Mouse (Mus musculus): Measurements from ENCODE around the gene Vps72. TPM values are rescaled to one million over a fixed set of nuclear protein-coding genes. Genes with fewer than 3 reads are reported as not detected.

The Vps72 gene
- polyA plus RNA-seq, 1 experiment from 2014 or later: 235 TPM

DNA sequence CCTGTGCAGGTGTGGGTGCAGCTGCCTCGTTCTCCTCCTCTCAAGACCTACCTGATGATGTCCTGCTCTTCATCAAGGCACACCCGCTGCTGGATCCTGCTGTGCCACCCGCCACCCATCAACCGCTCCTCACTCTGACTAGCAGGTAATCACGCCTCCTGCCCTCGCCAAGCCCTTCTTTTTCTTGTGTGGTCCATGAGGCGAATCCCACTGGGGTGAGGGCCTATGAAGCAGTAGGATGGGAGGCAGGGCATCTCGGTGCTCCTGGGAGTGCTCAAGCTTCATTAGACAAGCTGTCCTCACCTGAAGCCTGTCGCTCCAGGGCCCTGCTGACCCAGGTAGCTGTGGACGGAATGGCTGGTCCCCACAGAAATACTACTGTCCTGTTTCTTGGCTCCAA is 59.2 kb downstream of the Vps72 start:
- Histone ChIP-seq H3K36me3 (ENCODE audit: control insufficient read depth, insufficient read depth, low read length) (peaks cover 90% of the 10 kb centered on the region), H3K27ac (ENCODE audit: low read depth, low read length) (no peak overlapping the region), H3K9ac (ENCODE audit: low read length) (no peak overlapping the region), H3K27me3 (replicated peaks; ENCODE audit: control insufficient read depth, insufficient read depth, low read length) (peaks cover 42% of the 10 kb centered on the region), H3K4me2 (ENCODE audit: low read length) (no peak overlapping the region), H3K9me3 (replicated peaks; ENCODE audit: control insufficient read depth, low read length) (no peaks in the 10 kb centered on the region), H3K4me3 (ENCODE audit: low read depth, low read length) (no peak overlapping the region), H3K4me1 (ENCODE audit: control insufficient read depth, insufficient read depth, low read length) (peaks cover 7% of the 10 kb centered on the region; the same call in 1 of the 2 replicates)
- DNase-seq (ENCODE audit: low spot score) (no peak), ATAC-seq (no peak)
- WGBS: 84% methylated on average over 10 of the region's 10 CpGs

DNA sequence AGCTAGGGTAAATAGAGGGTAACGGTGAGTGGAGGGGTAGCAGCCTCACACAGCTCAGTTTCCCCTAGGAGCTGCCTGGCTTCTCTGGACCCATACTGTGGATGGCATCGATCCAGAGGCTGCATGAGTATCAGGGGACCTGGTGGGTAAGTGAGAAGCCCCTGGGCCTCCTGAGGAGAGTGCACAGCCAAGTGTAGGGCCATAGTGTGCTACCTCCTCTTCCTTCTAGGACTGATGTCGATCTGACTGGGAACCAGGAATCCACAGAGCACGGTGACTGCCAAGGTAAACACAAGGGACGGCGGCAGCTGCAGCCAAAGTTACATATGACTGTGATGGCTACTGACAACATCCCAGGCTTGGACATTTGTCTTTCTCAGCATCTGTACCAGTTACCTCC is 60.3 kb downstream of the Vps72 start:
- WGBS: 91% methylated on average over 6 of the region's 6 CpGs
- no peak for ATAC-seq

More for the DNA sequence above, 60.3 kb downstream of the Vps72 start:
- no peak overlapping the region for H3K9ac ChIP-seq (ENCODE audit: low read length)
- DNase-seq (ENCODE audit: low spot score): no peak
- H3K36me3 ChIP-seq (ENCODE audit: control insufficient read depth, insufficient read depth, low read length): peaks cover 79% of the 10 kb centered on the region
- H3K4me3 ChIP-seq (ENCODE audit: low read depth, low read length): no peak overlapping the region
- H3K27me3 ChIP-seq (replicated peaks; ENCODE audit: control insufficient read depth, insufficient read depth, low read length): peaks cover 42% of the 10 kb centered on the region
- peaks cover 7% of the 10 kb centered on the region; the same call in 1 of the 2 replicates for H3K4me1 ChIP-seq (ENCODE audit: control insufficient read depth, insufficient read depth, low read length)
- no peaks in the 10 kb centered on the region for H3K9me3 ChIP-seq (replicated peaks; ENCODE audit: control insufficient read depth, low read length)
- H3K4me2 ChIP-seq (ENCODE audit: low read length): no peak overlapping the region
- no peak overlapping the region for H3K27ac ChIP-seq (ENCODE audit: low read depth, low read length)

Small RNA genes lying within 50 kb of the gene (microRNA-seq; reads per million reads assigned to microRNA genes)
- not detected for gene Mir8099-1

Other genes with a start within 250 kb of the Vps72 start
- gene Psmb4, start 224.1 kb upstream of the Vps72 start, polyA plus RNA-seq (2014; fragmentation: Nextera tagmentation; extraction: Ambion mirVana): 438 and 518 TPM in 2 replicates
- 10.0 TPM in 2 replicates for gene Selenbp1, start 178.0 kb upstream of the Vps72 start, polyA plus RNA-seq (2014; fragmentation: Nextera tagmentation; extraction: Ambion mirVana)
- gene Rfx5, start 156.9 kb upstream of the Vps72 start, polyA plus RNA-seq (2014; fragmentation: Nextera tagmentation; extraction: Ambion mirVana): 5.6 and 5.9 TPM in 2 replicates
- gene Pi4kb, start 136.3 kb upstream of the Vps72 start, polyA plus RNA-seq (2014; fragmentation: Nextera tagmentation; extraction: Ambion mirVana): 28.8 and 31.0 TPM in 2 replicates
- gene Zfp687, start 95.6 kb upstream of the Vps72 start, polyA plus RNA-seq (2014; fragmentation: Nextera tagmentation; extraction: Ambion mirVana): 16.4 and 21.8 TPM in 2 replicates
- gene Psmd4, start 68.4 kb upstream of the Vps72 start, polyA plus RNA-seq (2014; fragmentation: Nextera tagmentation; extraction: Ambion mirVana): 293 and 334 TPM in 2 replicates
- 14.2 and 16.4 TPM in 2 replicates for gene Pip5k1a, start 4.1 kb upstream of the Vps72 start, polyA plus RNA-seq (2014; fragmentation: Nextera tagmentation; extraction: Ambion mirVana)
- gene Tmod4, start 13.5 kb downstream of the Vps72 start, polyA plus RNA-seq (2014; fragmentation: Nextera tagmentation; extraction: Ambion mirVana): 0.55 and 0.83 TPM in 2 replicates
- gene Scnm1, start 23.0 kb downstream of the Vps72 start, polyA plus RNA-seq (2014; fragmentation: Nextera tagmentation; extraction: Ambion mirVana): 99.6 and 107 TPM in 2 replicates
- gene Lysmd1, start 23.1 kb downstream of the Vps72 start, polyA plus RNA-seq (2014; fragmentation: Nextera tagmentation; extraction: Ambion mirVana): 31.4 and 31.8 TPM in 2 replicates
- 2.6 and 2.9 TPM in 2 replicates for gene Tnfaip8l2, start 31.3 kb downstream of the Vps72 start, polyA plus RNA-seq (2014; fragmentation: Nextera tagmentation; extraction: Ambion mirVana)
- gene Sema6c, start 49.4 kb downstream of the Vps72 start, polyA plus RNA-seq (2014; fragmentation: Nextera tagmentation; extraction: Ambion mirVana): 22.8 and 25.2 TPM in 2 replicates
- 4.0 and 4.3 TPM in 2 replicates for gene Gabpb2, start 106.9 kb downstream of the Vps72 start, polyA plus RNA-seq (2014; fragmentation: Nextera tagmentation; extraction: Ambion mirVana)
- 99.4 and 99.7 TPM in 2 replicates for gene Cdc42se1, start 117.7 kb downstream of the Vps72 start, polyA plus RNA-seq (2014; fragmentation: Nextera tagmentation; extraction: Ambion mirVana)
- gene Mllt11, start 121.1 kb downstream of the Vps72 start, polyA plus RNA-seq (2014; fragmentation: Nextera tagmentation; extraction: Ambion mirVana): 444 and 548 TPM in 2 replicates
- 0.17 TPM in 1 of 2 replicates, not detected in the other for gene Gm128, start 130.6 kb downstream of the Vps72 start, polyA plus RNA-seq (2014; fragmentation: Nextera tagmentation; extraction: Ambion mirVana)
- gene Bnipl, start 140.2 kb downstream of the Vps72 start, polyA plus RNA-seq (2014; fragmentation: Nextera tagmentation; extraction: Ambion mirVana): not detected in 2 replicates
- gene Mindy1, start 170.3 kb downstream of the Vps72 start, polyA plus RNA-seq (2014; fragmentation: Nextera tagmentation; extraction: Ambion mirVana): 48.6 and 50.7 TPM in 2 replicates
- gene Prune1, start 171.1 kb downstream of the Vps72 start, polyA plus RNA-seq (2014; fragmentation: Nextera tagmentation; extraction: Ambion mirVana): 40.7 and 42.7 TPM in 2 replicates
- 0.27 and 0.64 TPM in 2 replicates for gene Anxa9, start 196.2 kb downstream of the Vps72 start, polyA plus RNA-seq (2014; fragmentation: Nextera tagmentation; extraction: Ambion mirVana)
- 75.8 and 91.8 TPM in 2 replicates for gene Cers2, start 203.8 kb downstream of the Vps72 start, polyA plus RNA-seq (2014; fragmentation: Nextera tagmentation; extraction: Ambion mirVana)
- 42.2 and 48.9 TPM in 2 replicates for gene Setdb1, start 246.2 kb downstream of the Vps72 start, polyA plus RNA-seq (2014; fragmentation: Nextera tagmentation; extraction: Ambion mirVana)